Mouse (Mus musculus) cerebellum, adult 2 months (tissue): ENCODE measurements at regions not wholly inside any gene's neighbourhood (a gene's known extent, or its start where the extent isn't known, plus 50 kb on each side); places are given as distances from the start of the nearest gene placed in this dataset.

Experiments used
- DNase-seq, 2 experiments: peaks; one replicate each; pipeline ENCODE4 v3.0.0; 2021
- H3K27ac ChIP-seq: fragments of 200-500 bp; 2 replicates; pipeline ENCODE4 v1.5.1; 2012; ENCODE audit warnings: low read length, control low read depth, inconsistent platforms; ENCODE audit not compliant: insufficient read depth
- H3K27me3 ChIP-seq: fragments of 200-500 bp; 2 replicates; pipeline ENCODE4 v1.6.1; 2012; ENCODE audit warnings: inconsistent platforms, mild to moderate bottlenecking, low read length, moderate library complexity; ENCODE audit not compliant: control insufficient read depth, insufficient read depth
- H3K4me1 ChIP-seq: fragments of 200-500 bp; 2 replicates; pipeline ENCODE4 v1.6.1; 2011; ENCODE audit warnings: low read length; ENCODE audit not compliant: control insufficient read depth, insufficient read depth
- H3K4me3 ChIP-seq: fragments of 200-500 bp; replicated peaks from 2 replicates; pipeline ENCODE3; 2011; ENCODE audit warnings: mild to moderate bottlenecking, low read depth, low read length, control low read depth; ENCODE audit not compliant: insufficient read depth
- CTCF ChIP-seq: fragments of 200-500 bp; IDR thresholded peaks from 2 replicates; pipeline ENCODE4 v1.5.1; 2011; ENCODE audit warnings: low read depth, mild to moderate bottlenecking, control low read depth, low read length, moderate library complexity, borderline replicate concordance; ENCODE audit not compliant: insufficient read depth
- POLR2A ChIP-seq: fragments of 200-500 bp; IDR thresholded peaks from 2 replicates; pipeline ENCODE4 v1.6.1; 2011; ENCODE audit warnings: low read length, control low read depth, borderline replicate concordance; ENCODE audit not compliant: insufficient read depth
- WGBS: fragments of 180-500 bp; shearing (Covaris S2); methylation state at CpG from one replicate; pipeline ENCODE4 v1.1.7; 2018; 5-methylcytosine and 5-hydroxymethylcytosine counted together

DNA sequence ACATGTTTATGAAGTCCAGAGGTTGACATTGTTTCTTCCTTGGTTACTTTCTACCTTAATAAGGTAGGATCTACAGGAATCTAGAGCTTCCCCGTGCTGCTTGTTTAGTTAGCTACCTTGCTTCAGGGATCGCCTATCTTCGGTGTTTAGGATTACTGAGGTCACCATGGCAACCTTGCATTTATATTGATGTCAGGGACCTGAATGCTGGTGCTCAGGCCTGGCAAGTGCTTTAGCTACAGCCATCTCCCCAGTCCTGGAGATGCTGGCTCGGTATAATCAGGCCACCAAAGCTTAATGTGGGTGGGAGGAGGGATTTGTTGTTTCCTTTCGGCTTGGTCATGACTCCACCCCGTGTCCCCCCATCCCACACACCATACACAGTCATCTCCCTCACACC lies 50.0 kb upstream of the Zc3h12a start:
- 61% methylated on average over 6 of the region's 6 CpGs for WGBS
- TF ChIP-seq CTCF (no peak), POLR2A (no peak)
- H3K4me1 ChIP-seq, result peaks cover 17% of the 10 kb centered on the region
- no peak for DNase-seq
- no peak overlapping the region for H3K4me3 ChIP-seq
- no peaks in the 10 kb centered on the region for H3K27me3 ChIP-seq
- no peak overlapping the region for H3K27ac ChIP-seq
